Mouse (Mus musculus) lung, adult 2 months (tissue): ENCODE results near the gene Chd9.

Source experiments
- CTCF ChIP-seq: fragments of 200-500 bp; IDR thresholded peaks from 2 replicates; pipeline ENCODE4 v1.5.1; 2011; ENCODE audit warnings: mild to moderate bottlenecking, low read length, control low read depth; ENCODE audit not compliant: insufficient read depth
- POLR2A ChIP-seq: fragments of 200-500 bp; IDR thresholded peaks from 2 replicates; pipeline ENCODE4 v1.6.1; 2011; ENCODE audit warnings: low read depth, mild to moderate bottlenecking, control low read depth, low read length, borderline replicate concordance; ENCODE audit errors: extremely low read depth

DNA sequence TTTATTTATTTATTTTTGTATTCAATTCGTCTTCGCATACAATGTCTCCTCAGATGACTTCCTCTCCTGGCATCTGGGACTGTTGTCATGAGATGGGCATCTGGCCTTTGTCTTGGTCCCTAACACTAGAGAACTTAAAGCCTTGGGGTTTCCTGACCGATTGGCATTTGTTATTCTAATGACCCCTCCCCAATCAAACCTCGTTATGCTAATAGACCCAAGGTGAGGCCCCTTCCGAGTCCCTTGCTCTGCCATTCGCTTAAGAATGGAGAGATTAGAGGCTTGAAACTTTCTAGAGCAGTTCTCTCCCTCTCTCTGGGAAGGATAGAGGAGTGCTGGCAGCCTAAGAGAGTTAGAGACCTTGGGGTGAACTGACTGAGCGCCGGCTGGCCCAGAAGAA is 23.4 kb downstream of the Chd9 start:
- TF ChIP-seq CTCF (no peak), POLR2A (no peak)
